Mouse (Mus musculus) adrenal gland (tissue): ENCODE measurements around the gene Rps2.
"Not testable (repeated sequence)": the region's sequence is repeated elsewhere in the genome, so short reads cannot be mapped to it uniquely, and the experiment has no call there.

Experiments
- intact Hi-C: fragments of 180-260 bp; cut with DNase I; formaldehyde crosslinking; loops from one replicate; pipeline ENCODE4 v1.15.1; 2025

Gene Rps2

GRCm38 (mm10) chr17:24699473-24699872, 18.4 kb upstream of the Rps2 start:
- intact Hi-C loops: no loop called here

- intact Hi-C loops: no loop called here
Measured at GRCm38 (mm10) chr17:24701251-24701650, 16.7 kb upstream of the Rps2 start.

GRCm38 (mm10) chr17:24705821-24706220, 12.1 kb upstream of the Rps2 start:
- intact Hi-C loops: no loop called here

GRCm38 (mm10) chr17:24706982-24707800, 10.7 kb upstream of the Rps2 start, which contains the start of gene Tbl3:
Tbl3 (minus strand) TSS chr17:24707660.
- intact Hi-C loops: no loop called here

GRCm38 (mm10) chr17:24707801-24708425, 10.0 kb upstream of the Rps2 start:
- intact Hi-C loops: no loop called here

GRCm38 (mm10) chr17:24708646-24709045, 9.3 kb upstream of the Rps2 start:
- intact Hi-C loops: no loop called here

- intact Hi-C loops: no loop called here
Measured at GRCm38 (mm10) chr17:24715556-24715955, 2.4 kb upstream of the Rps2 start.

- intact Hi-C loops: no loop called here
Measured at GRCm38 (mm10) chr17:24716166-24716682, 1.7 kb upstream of the Rps2 start.

GRCm38 (mm10) chr17:24718938-24719337, 1.0 kb downstream of the Rps2 start:
- intact Hi-C loops: not testable (repeated sequence)

GRCm38 (mm10) chr17:24719494-24720222, 1.7 kb downstream of the Rps2 start:
- intact Hi-C loops: no loop called here

GRCm38 (mm10) chr17:24720616-24721015, 2.7 kb downstream of the Rps2 start:
- intact Hi-C loops: not testable (repeated sequence)

- intact Hi-C loops: not testable (repeated sequence)
Measured at GRCm38 (mm10) chr17:24721383-24721955, 3.6 kb downstream of the Rps2 start.

GRCm38 (mm10) chr17:24722220-24722924, 4.5 kb downstream of the Rps2 start:
- intact Hi-C loops: no loop called here

- intact Hi-C loops: no loop called here
Measured at GRCm38 (mm10) chr17:24723122-24723880, 5.4 kb downstream of the Rps2 start.

GRCm38 (mm10) chr17:24723881-24724180, 5.9 kb downstream of the Rps2 start:
- intact Hi-C loops: no loop called here

GRCm38 (mm10) chr17:24724184-24724583, 6.3 kb downstream of the Rps2 start, which contains the start of gene Ndufb10:
Ndufb10 (minus strand) TSS chr17:24724478.
- intact Hi-C loops: no loop called here

GRCm38 (mm10) chr17:24725637-24726390, 7.9 kb downstream of the Rps2 start:
- intact Hi-C loops: no loop called here

- intact Hi-C loops: no loop called here
Measured at GRCm38 (mm10) chr17:24727618-24728017, 9.7 kb downstream of the Rps2 start, which contains the start of gene Rpl3l. Rpl3l (plus strand) TSS chr17:24727820.

GRCm38 (mm10) chr17:24728184-24728583, 10.3 kb downstream of the Rps2 start:
- intact Hi-C loops: no loop called here
